Mouse (Mus musculus) lung, postnatal 0 days (tissue): ENCODE results near the gene Agt. TPM values are rescaled to one million over a fixed set of nuclear protein-coding genes. Genes with fewer than 3 reads are reported as not detected.
A peak's percentile ranks its signal among the peaks of the same experiment; 100 is the strongest.

Experiments
- ATAC-seq: fragments of 200-750 bp; cut with Nextera tagmentation; 2 replicates; pipeline ENCODE4 v1.8.0; 2017; ENCODE audit warnings: moderate library complexity
- DNase-seq: peaks from one replicate; pipeline ENCODE4 v3.0.0-alpha.2; 2016; ENCODE audit warnings: low spot score
- H3K27ac ChIP-seq: fragments of 300-500 bp; sonication (generic); 2 replicates; pipeline ENCODE4 v1.5.1; 2014; ENCODE audit warnings: antibody characterized with exemption, mild to moderate bottlenecking, low read length, mixed read lengths
- H3K27me3 ChIP-seq: fragments of 300-500 bp; sonication (generic); replicated peaks from 2 replicates; pipeline ENCODE4 v1.6.1; 2014; ENCODE audit warnings: low read length, mixed read lengths; ENCODE audit not compliant: insufficient read depth
- H3K36me3 ChIP-seq: fragments of 300-500 bp; sonication (generic); 2 replicates; pipeline ENCODE4 v1.6.1; 2014; ENCODE audit warnings: low read length, mixed read lengths; ENCODE audit not compliant: insufficient read depth
- H3K4me1 ChIP-seq: fragments of 300-500 bp; sonication (generic); 2 replicates; pipeline ENCODE4 v1.6.1; 2014; ENCODE audit warnings: antibody characterized with exemption, low read depth, low read length, mixed read lengths; ENCODE audit not compliant: insufficient read depth
- H3K4me2 ChIP-seq: fragments of 300-500 bp; sonication (generic); replicated peaks from 2 replicates; pipeline ENCODE4 v1.6.1; 2014; ENCODE audit warnings: low read depth, mild to moderate bottlenecking, low read length, moderate library complexity, mixed read lengths
- H3K4me3 ChIP-seq: fragments of 300-500 bp; sonication (generic); 2 replicates; pipeline ENCODE4 v1.5.1; 2014; ENCODE audit warnings: low read depth, low read length
- H3K9ac ChIP-seq: fragments of 300-500 bp; sonication (generic); replicated peaks from 2 replicates; pipeline ENCODE4 v1.6.1; 2014; ENCODE audit warnings: low read depth, mild to moderate bottlenecking
- H3K9me3 ChIP-seq: fragments of 300-500 bp; sonication (generic); 2 replicates; pipeline ENCODE4 v1.6.1; 2016; ENCODE audit warnings: low read length, mixed read lengths
- CTCF ChIP-seq: IDR thresholded peaks from 2 replicates; pipeline ENCODE4 v1.5.1; 2016; ENCODE audit warnings: antibody characterized with exemption, mild to moderate bottlenecking
- EP300 ChIP-seq: IDR thresholded peaks from 2 replicates; pipeline ENCODE4 v1.6.1; 2016; ENCODE audit warnings: antibody characterized with exemption, mild to moderate bottlenecking, control low read depth
- WGBS: fragments of 180-500 bp; shearing (Covaris S2); extraction: QIAGEN DNeasy Blood & Tissue Kit; methylation state at CpG from one replicate; pipeline ENCODE4 v1.1.7; 2014; 5-methylcytosine and 5-hydroxymethylcytosine counted together
- polyA plus RNA-seq: library from polyadenylated mRNA; unstranded; fragments of >200 nt; fragmentation: Nextera tagmentation; extraction: Ambion mirVana; gene quantifications from 2 replicates; pipeline ENCODE4 v1.2.1, GENCODE M21; 2015

The Agt gene
- polyA plus RNA-seq, 1 experiment from 2014 or later, result 133 TPM

DNA sequence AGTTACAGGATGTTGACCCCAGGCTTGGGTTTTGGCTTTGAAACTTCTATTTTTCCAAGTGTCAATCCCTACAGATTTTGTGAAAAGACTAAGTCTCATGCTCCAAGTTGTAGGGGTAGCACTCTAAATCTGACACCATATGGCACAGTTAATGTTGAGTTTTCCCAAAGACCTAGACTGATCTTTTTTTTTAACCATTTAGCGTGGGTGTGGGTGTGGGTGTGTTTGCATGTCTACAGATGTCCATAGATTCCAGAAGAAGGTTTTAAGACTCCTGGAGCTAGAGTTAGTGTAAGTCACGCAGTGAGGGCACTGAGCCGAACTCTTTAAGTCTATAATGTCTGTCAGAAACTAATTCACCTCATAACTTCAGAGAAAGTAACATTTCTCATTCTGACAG, 36.9 kb downstream of the Agt start:
- 95% methylated on average over 3 of the region's 3 CpGs for WGBS
- H3K27ac ChIP-seq, result no peak overlapping the region
- no peak for TF ChIP-seq CTCF
- TF ChIP-seq EP300, result no peak
- peaks cover 27% of the 10 kb centered on the region for H3K36me3 ChIP-seq
- H3K27me3 ChIP-seq, result no peaks in the 10 kb centered on the region
- ATAC-seq, result no peak
- H3K9ac ChIP-seq, result no peak overlapping the region
- H3K4me3 ChIP-seq, result no peak overlapping the region
- no peak overlapping the region for H3K4me2 ChIP-seq
- DNase-seq, result no peak
- H3K9me3 ChIP-seq, result no peaks in the 10 kb centered on the region
- no peaks in the 10 kb centered on the region for H3K4me1 ChIP-seq

GRCm38 (mm10) chr8:124530996-124531395, 38.5 kb downstream of the Agt start:
- no peak for TF ChIP-seq EP300
- TF ChIP-seq CTCF, result no peak
- Histone ChIP-seq H3K9ac (no peak overlapping the region), H3K4me3 (no peak overlapping the region), H3K36me3 (peaks cover 33% of the 10 kb centered on the region), H3K27me3 (no peaks in the 10 kb centered on the region), H3K4me1 (no peaks in the 10 kb centered on the region), H3K9me3 (no peaks in the 10 kb centered on the region), H3K27ac (no peak overlapping the region), H3K4me2 (no peak overlapping the region)
- 87% methylated on average over 4 of the region's 4 CpGs for WGBS
- no peak for ATAC-seq
- no peak for DNase-seq

GRCm38 (mm10) chr8:124530556-124530955, 39.0 kb downstream of the Agt start:
- Histone ChIP-seq H3K4me3 (no peak overlapping the region), H3K4me1 (no peaks in the 10 kb centered on the region), H3K27ac (no peak overlapping the region), H3K9me3 (no peaks in the 10 kb centered on the region), H3K4me2 (no peak overlapping the region), H3K27me3 (no peaks in the 10 kb centered on the region), H3K36me3 (peaks cover 37% of the 10 kb centered on the region), H3K9ac (no peak overlapping the region)
- DNase-seq, result no peak
- no peak for ATAC-seq
- TF ChIP-seq EP300, result no peak
- TF ChIP-seq CTCF, result no peak
- 81% methylated on average over 7 of the region's 7 CpGs for WGBS

GRCm38 (mm10) chr8:124530076-124530475, 39.4 kb downstream of the Agt start:
- no peak for ATAC-seq
- WGBS, result 84% methylated on average over 14 of the region's 14 CpGs

DNA sequence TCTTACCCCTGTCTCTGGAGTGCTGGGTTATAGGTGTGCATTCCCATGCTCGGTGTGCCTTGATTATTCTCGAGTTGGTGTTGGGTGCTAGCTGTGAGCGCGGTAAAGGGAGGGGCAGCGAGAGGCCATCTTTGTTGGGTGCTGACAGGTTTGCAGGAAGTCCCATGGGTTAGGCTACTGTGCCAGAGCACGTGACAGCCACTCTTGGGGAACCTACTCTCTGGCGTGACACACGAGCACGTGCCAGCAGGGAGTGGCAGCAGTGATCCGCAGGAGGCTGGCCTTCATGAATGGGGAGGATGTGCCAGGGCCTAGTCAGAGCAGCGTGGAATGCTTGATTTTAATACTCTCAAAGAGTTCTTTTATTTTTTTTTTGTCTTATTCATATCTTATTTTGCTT, 43.2 kb downstream of the Agt start:
- Histone ChIP-seq H3K9me3 (no peaks in the 10 kb centered on the region), H3K9ac (no peak overlapping the region), H3K27ac (no peak overlapping the region), H3K27me3 (no peaks in the 10 kb centered on the region), H3K4me2 (no peak overlapping the region), H3K4me3 (no peak overlapping the region), H3K36me3 (peaks cover 23% of the 10 kb centered on the region), H3K4me1 (peaks cover 5% of the 10 kb centered on the region; the same call in 1 of the 2 replicates)
- no peak for TF ChIP-seq CTCF
- 92% methylated on average over 11 of the region's 11 CpGs for WGBS
- DNase-seq, result no peak
- ATAC-seq, result no peak

More at GRCm38 (mm10) chr8:124530076-124530475, 39.4 kb downstream of the Agt start:
- TF ChIP-seq EP300 (no peak), CTCF (no peak)
- no peaks in the 10 kb centered on the region for H3K4me1 ChIP-seq
- no peaks in the 10 kb centered on the region for H3K9me3 ChIP-seq
- no peak for DNase-seq
- H3K36me3 ChIP-seq, result peaks cover 41% of the 10 kb centered on the region
- no peak overlapping the region for H3K9ac ChIP-seq
- H3K27ac ChIP-seq, result no peak overlapping the region
- no peaks in the 10 kb centered on the region for H3K27me3 ChIP-seq
- H3K4me3 ChIP-seq, result no peak overlapping the region
- H3K4me2 ChIP-seq, result no peak overlapping the region

GRCm38 (mm10) chr8:124521946-124522345, 47.6 kb downstream of the Agt start:
- Histone ChIP-seq H3K4me1 (peaks cover 5% of the 10 kb centered on the region; the same call in 1 of the 2 replicates), H3K4me2 (peak overlapping the region; percentile 19), H3K9ac (no peak overlapping the region), H3K4me3 (no peak overlapping the region), H3K27me3 (no peaks in the 10 kb centered on the region), H3K27ac (no peak overlapping the region), H3K9me3 (no peaks in the 10 kb centered on the region), H3K36me3 (peaks cover 12% of the 10 kb centered on the region)
- DNase-seq (no peak), ATAC-seq (no peak)
- WGBS, result 94% methylated on average over 6 of the region's 6 CpGs
- TF ChIP-seq CTCF, result no peak
- no peak for TF ChIP-seq EP300
